In the genomic region with DNA sequence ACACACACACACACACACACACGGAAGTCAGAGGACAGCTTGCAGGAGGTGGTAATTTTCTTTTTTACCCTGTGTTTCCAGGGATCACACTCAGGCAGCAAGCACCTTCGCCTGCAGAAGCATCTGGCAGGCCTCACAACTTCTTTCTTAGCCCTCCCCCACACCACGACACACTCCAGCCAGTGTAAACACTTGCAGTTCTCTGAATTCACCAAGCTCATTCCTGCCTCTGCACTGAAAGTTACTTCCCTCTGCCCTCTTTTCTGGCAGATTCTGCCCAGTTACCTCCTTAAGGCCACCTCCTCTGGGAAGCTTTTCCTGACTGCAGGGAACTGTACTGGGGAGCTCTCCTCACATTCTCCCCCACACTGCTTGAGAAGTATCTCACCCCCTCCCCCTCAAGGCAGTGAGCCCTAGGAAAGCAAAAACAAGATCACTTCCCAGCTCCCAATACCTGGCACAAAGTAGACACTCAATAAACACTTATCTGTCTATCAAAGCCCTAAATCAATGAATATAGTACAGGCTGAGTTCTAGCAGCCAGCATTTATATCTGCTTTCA, we compare ENCODE assay signal across 11 mouse cellular contexts.
DNase-seq lines count a peak whose midpoint lies in the region; ATAC-seq and TF ChIP-seq lines count a peak whose summit lies in the region.
"Had no signal": no experiment of that assay in that cellular context is flagged by ENCODE, and none has a peak within 500 bp of the region (broad histone marks: within the 10 kb centered on the region; RNA-seq: fewer than 3 reads in every experiment).

No protein-coding gene starts in this region.

- H3K27me3 ChIP-seq in kidney, adult 2 months (replicated peaks; ENCODE audit: control insufficient read depth, insufficient read depth, low read length) = no peaks in the 10 kb centered on the region

- H3K36me3 ChIP-seq in kidney, adult 2 months (ENCODE audit: control insufficient read depth, insufficient read depth, low read length) = no peaks in the 10 kb centered on the region
- H3K36me3 ChIP-seq: G1E had no signal

- H3K4me3 ChIP-seq in kidney, adult 2 months (ENCODE audit: insufficient read depth, low read depth, low read length) = no peak overlapping the region

- WGBS in kidney, adult 2 months = 55% methylated on average over 3 of the region's 3 CpGs

- no peak for TF ChIP-seq CTCF in kidney, adult 2 months (conservative IDR thresholded peaks at IDR 0.05; ENCODE audit: insufficient read depth, insufficient read length, low read depth, low read length)

- DNase-seq in kidney, adult 2 months = peak; percentile 64
- no peak for DNase-seq in kidney, postnatal 25 days
- peak; percentile 9 to 43 for DNase-seq in adrenal gland, postnatal 36 days
- DNase-seq in gonadal fat pad, adult 2 months (ENCODE audit: low read depth) = peak; percentile 73
- DNase-seq in lung, postnatal 10 days = peak; percentile 82
- no peak for DNase-seq in cerebellum, postnatal 36 days
- no peak for DNase-seq in ovary, adult 18-20 months (ENCODE audit: low spot score)
- DNase-seq: thymus, postnatal 14 days had no signal

- 0 out of 2 replicates have a peak, but pooled peaks cover 4% of the 10 kb centered on the region for H3K4me1 ChIP-seq in kidney, adult 2 months (ENCODE audit: control insufficient read depth, insufficient read depth, low read length)

- TF ChIP-seq POLR2A in kidney, adult 2 months (IDR thresholded peaks at IDR 0.05; ENCODE audit: low read depth, low read length) = no peak

- no peak for ATAC-seq in megakaryocyte progenitor cell, adult 5-6 weeks (replicated peaks; ENCODE audit: poor library complexity)
- ATAC-seq: midbrain, embryonic 16.5 days had no signal

- no peak overlapping the region for H3K27ac ChIP-seq in kidney, adult 2 months (ENCODE audit: insufficient read depth, low read depth, low read length)

Comparison
In these comparisons a context has a peak if more than half of its experiments do, and no peak if none do; other contexts are left out.
1. DNase-seq: peak in kidney, adult 2 months (single experiment), adrenal gland, postnatal 36 days (2 of 2), gonadal fat pad, adult 2 months (single experiment) and lung, postnatal 10 days (single experiment); none in kidney, postnatal 25 days (0 of 2), cerebellum, postnatal 36 days (0 of 2) and ovary, adult 18-20 months (single experiment).